Mouse (Mus musculus) midbrain, embryonic 12.5 days (tissue): ENCODE measurements around the gene Hnf1b. TPM values are rescaled to one million over a fixed set of nuclear protein-coding genes. Genes with fewer than 3 reads are reported as not detected.

Experiments used
- polyA plus RNA-seq: library from polyadenylated mRNA; unstranded; fragments of >200 nt; fragmentation: Nextera tagmentation; extraction: Ambion mirVana; gene quantifications from 2 replicates; pipeline ENCODE4 v1.2.1, GENCODE M21; 2016

Hnf1b gene
- polyA plus RNA-seq, 1 experiment from 2014 or later, result not detected

Other genes with a start within 250 kb of the Hnf1b start
- not detected in 2 replicates for gene Rpl9-ps1, start 204.4 kb upstream of the Hnf1b start, polyA plus RNA-seq
- 0.94 and 1.2 TPM in 2 replicates for gene Ccl3, start 200.7 kb upstream of the Hnf1b start, polyA plus RNA-seq
- gene Ccl4, start 187.5 kb upstream of the Hnf1b start, polyA plus RNA-seq, result 0.38 and 0.50 TPM in 2 replicates
- gene Wfdc17, start 146.1 kb upstream of the Hnf1b start, polyA plus RNA-seq, result 0.48 and 1.4 TPM in 2 replicates
- gene Wfdc18, start 141.0 kb upstream of the Hnf1b start, polyA plus RNA-seq, result not detected in 2 replicates
- gene Wfdc21, start 103.1 kb upstream of the Hnf1b start, polyA plus RNA-seq, result not detected in 2 replicates
- 37.4 and 38.3 TPM in 2 replicates for gene Heatr6, start 96.4 kb upstream of the Hnf1b start, polyA plus RNA-seq
- gene Ddx52, start 92.0 kb downstream of the Hnf1b start, polyA plus RNA-seq, result 39.9 and 42.1 TPM in 2 replicates
- gene Synrg, start 114.4 kb downstream of the Hnf1b start, polyA plus RNA-seq, result 29.7 and 32.8 TPM in 2 replicates
- 7.6 and 7.8 TPM in 2 replicates for gene Dusp14, start 219.2 kb downstream of the Hnf1b start, polyA plus RNA-seq